Mouse (Mus musculus): ENCODE results near the gene Rsg1. TPM values are rescaled to one million over a fixed set of nuclear protein-coding genes. Genes with fewer than 3 reads are reported as not detected.

Rsg1 gene
- polyA plus RNA-seq, 2 experiments from 2014 or later, result 3.0 to 4.7 TPM

Other genes with a start within 250 kb of the Rsg1 start
- gene Atp13a2, start 227.1 kb upstream of the Rsg1 start, polyA plus RNA-seq (2017; shearing (Covaris generic)), result 1 to 10 TPM; 4.0 to 5.9 TPM
- not detected for gene Mfap2, start 203.5 kb upstream of the Rsg1 start, polyA plus RNA-seq (2017; shearing (Covaris generic))
- gene Crocc, start 153.4 kb upstream of the Rsg1 start, polyA plus RNA-seq (2017; shearing (Covaris generic)), result 1 to 10 TPM in 1 of 2 experiments, not detected in 1; 1.4 TPM
- gene Necap2, start 135.6 kb upstream of the Rsg1 start, polyA plus RNA-seq (2017; shearing (Covaris generic)), result 100 to 1,000 TPM in 1 of 2 experiments, 10 to 100 TPM in 1; 83.0 to 153 TPM
- 1 to 10 TPM; 1.0 to 1.2 TPM for gene Spata21, start 125.6 kb upstream of the Rsg1 start, polyA plus RNA-seq (2017; shearing (Covaris generic))
- gene Szrd1, start 74.2 kb upstream of the Rsg1 start, polyA plus RNA-seq (2017; shearing (Covaris generic)), result 10 to 100 TPM; 38.1 to 76.7 TPM
- 1 to 10 TPM; 5.1 to 6.2 TPM for gene Fbxo42, start 66.0 kb upstream of the Rsg1 start, polyA plus RNA-seq (2017; shearing (Covaris generic))
- gene Arhgef19, start 25.5 kb downstream of the Rsg1 start, polyA plus RNA-seq (2017; shearing (Covaris generic)), result not detected
- gene Epha2, start 87.3 kb downstream of the Rsg1 start, polyA plus RNA-seq (2017; shearing (Covaris generic)), result under 1 TPM in 1 of 2 experiments, not detected in 1; 0.34 TPM
- not detected for gene Fam131c, start 154.3 kb downstream of the Rsg1 start, polyA plus RNA-seq (2017; shearing (Covaris generic))
- not detected for gene Clcnka, start 184.8 kb downstream of the Rsg1 start, polyA plus RNA-seq (2017; shearing (Covaris generic))
- gene Clcnkb, start 202.1 kb downstream of the Rsg1 start, polyA plus RNA-seq (2017; shearing (Covaris generic)), result not detected
- not detected for gene Hspb7, start 206.8 kb downstream of the Rsg1 start, polyA plus RNA-seq (2017; shearing (Covaris generic))
- not detected for gene Srarp, start 222.1 kb downstream of the Rsg1 start, polyA plus RNA-seq (2017; shearing (Covaris generic))
- 10 to 100 TPM; 14.2 to 21.5 TPM for gene Zbtb17, start 230.7 kb downstream of the Rsg1 start, polyA plus RNA-seq (2017; shearing (Covaris generic))

Data from CD4-positive, CD25-positive, alpha-beta regulatory T cell, adult 4 months (primary cell).